Mouse (Mus musculus): ENCODE measurements around the gene Acot1. TPM values are rescaled to one million over a fixed set of nuclear protein-coding genes. Genes with fewer than 3 reads are reported as not detected.

The Acot1 gene
- 10 to 100 TPM; 39.0 to 51.3 TPM for total RNA-seq (2021)
- long read RNA-seq, experiment 1, transcript Acot1-201 (3 exons, 2,272 nt) = major isoform, 28 of 28 reads
- long read RNA-seq, experiment 1, partial matches to known transcripts = 0 of 28 reads
- long read RNA-seq, experiment 1, other reads (novel, unspliced or antisense) = 0 of 28 reads
- long read RNA-seq, experiment 2, transcript Acot1-201 (3 exons, 2,272 nt) = major isoform, 15 of 18 reads
- long read RNA-seq, experiment 2, partial matches to known transcripts = 0 of 18 reads
- long read RNA-seq, experiment 2, other reads (novel, unspliced or antisense) = 2 of 18 reads

DNA sequence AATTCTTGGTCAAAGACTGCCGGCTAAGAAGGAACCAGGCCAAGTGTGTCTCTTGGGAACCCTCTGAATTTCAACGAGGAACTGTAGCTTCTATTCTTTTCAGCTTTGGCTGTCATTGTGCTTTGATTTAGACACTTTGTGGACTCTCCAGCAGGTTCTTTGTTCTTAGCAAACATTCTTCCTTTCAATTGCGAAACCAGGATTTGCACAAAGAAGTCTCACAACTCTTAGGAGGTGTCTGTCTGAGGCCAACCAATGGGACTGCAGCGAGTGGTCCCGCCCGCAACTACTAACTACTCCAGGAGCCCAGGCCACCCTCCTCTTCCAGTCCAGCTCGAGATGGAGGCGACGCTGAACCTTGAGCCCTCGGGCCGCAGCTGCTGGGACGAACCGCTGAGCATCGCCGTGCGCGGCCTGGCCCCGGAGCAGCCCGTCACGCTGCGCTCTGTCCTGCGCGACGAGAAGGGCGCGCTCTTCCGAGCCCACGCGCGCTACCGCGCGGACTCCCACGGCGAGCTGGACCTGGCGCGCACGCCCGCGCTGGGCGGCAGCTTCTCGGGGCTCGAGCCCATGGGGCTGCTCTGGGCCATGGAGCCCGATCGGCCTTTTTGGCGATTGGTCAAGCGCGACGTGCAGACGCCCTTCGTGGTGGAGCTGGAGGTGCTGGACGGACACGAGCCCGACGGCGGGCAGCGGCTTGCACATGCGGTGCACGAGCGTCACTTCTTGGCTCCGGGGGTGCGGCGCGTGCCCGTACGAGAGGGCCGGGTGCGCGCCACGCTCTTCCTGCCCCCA, at the start of gene Acot1:
Gene Acot1 (plus strand): TSS at position 320 of the 795 bp plus-strand sequence.
- DNase-seq = peak; percentile 83 to 87

DNA sequence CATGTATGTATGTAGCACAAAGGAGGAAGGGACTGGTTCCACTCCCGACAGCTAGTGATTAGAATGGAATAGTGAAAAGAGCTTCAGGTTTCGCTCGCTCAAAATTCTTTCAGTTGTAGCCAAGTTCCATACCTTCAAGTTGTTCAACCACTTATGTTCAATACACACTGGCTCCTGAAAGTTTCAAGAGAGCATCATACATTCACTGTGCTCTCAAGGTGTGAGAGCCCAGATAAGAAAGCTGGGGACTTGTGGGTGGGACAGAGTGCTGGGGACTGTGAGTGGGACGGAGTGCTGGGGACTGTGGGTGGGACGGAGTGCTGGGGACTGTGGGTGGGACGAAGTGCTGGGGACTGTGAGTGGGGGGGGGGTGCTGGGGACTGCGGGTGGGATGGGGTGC, 44.1 kb upstream of the Acot1 start:
- no peak for DNase-seq

DNA sequence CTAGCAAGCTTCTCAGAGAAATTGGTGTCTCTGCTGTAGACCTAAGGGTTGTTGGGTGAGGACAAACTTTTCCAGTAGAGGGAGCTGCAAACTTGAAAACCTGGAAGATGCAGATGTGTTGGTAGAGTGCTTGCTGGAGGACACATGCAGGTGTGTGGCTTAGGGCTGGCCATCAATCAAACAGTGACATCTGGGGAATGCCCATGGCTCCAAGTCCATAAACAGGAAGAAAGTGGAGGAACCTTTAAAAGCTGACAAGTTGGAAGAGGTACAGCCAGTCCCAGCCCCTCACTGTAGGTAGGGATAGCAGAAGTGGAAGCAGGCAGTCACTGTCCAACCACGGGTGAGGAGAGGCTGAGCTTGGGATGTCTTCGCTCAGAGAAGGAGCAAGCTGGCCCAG, 37.2 kb upstream of the Acot1 start:
- DNase-seq = peak; percentile 48 to 75

DNA sequence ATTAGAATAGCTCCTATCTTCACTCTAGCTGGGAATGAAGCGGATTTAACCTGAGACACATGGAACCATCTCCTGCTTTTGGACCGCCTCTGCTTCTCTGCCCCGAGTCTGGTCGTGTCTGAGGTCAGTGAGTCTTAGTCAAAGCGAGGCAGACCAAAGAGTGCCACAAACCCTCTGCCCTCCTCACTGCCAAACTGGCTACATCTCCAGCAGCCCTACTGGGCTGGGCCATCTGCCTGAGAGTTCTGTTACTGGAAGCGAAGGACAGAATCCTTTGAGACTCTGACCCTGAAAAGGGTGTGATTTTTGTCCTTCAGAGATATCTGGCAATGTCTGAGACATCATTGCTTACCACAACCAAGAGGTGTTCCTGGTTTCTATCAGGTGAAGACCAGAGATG, 30.4 kb upstream of the Acot1 start:
- DNase-seq = no peak

DNA sequence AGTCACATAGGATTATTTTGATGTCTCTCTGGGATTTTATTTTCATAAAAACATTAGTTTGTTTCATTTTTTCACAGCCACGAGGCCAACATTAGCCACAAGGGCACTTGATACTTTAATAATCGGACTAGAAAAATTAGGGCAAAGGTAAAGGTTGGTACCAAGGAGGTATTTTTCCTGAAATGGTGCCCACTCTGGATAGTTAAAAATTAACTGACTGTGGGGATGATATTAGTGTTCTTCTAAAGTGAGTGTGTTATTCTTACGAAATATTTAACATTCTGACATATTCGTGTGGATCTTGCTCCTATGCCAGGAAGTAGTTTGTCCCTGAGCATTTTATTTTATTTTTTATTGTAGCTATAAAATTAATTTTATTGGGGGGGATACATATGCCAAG, 27.7 kb upstream of the Acot1 start:
- DNase-seq = no peak

DNA sequence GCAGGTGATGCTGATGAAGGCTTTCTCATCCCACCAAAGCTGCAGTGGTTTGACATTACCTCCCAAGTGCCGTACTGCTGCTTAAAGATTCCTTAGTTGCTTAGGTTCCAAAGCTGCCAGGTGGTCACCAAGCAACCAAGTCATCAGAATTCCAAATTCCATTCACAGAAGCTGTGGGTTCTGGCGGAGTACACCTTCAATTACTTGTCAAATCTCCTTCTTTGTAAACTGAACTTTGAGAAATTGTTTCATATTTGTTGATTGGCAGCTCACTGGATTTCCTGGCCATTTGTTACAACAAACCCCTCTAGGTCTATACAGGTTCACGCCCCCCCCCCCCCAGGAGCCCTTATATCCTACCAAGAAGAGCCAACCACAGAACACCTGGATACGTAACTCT, 24.5 kb upstream of the Acot1 start, which contains the start of gene Heatr4:
Gene Heatr4 (minus strand): TSS at position 101 of the 400 bp plus-strand sequence.
- no peak for DNase-seq

DNA sequence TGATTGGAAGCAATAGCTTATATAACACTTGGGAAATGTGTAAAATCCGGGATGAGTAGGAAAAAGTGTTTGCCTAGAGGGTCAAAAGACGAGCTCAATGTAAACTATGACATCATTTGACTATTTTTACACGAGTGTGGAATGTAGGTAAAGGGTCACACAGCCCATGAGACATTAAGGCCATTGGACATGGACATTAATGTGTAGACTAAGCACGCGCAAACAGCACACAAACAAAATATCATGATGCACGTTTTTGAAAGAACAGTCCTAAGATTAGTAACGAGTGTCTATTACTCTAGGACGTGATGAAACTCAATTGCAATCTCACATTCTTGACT, 22.1 kb upstream of the Acot1 start:
- DNase-seq = no peak

DNA sequence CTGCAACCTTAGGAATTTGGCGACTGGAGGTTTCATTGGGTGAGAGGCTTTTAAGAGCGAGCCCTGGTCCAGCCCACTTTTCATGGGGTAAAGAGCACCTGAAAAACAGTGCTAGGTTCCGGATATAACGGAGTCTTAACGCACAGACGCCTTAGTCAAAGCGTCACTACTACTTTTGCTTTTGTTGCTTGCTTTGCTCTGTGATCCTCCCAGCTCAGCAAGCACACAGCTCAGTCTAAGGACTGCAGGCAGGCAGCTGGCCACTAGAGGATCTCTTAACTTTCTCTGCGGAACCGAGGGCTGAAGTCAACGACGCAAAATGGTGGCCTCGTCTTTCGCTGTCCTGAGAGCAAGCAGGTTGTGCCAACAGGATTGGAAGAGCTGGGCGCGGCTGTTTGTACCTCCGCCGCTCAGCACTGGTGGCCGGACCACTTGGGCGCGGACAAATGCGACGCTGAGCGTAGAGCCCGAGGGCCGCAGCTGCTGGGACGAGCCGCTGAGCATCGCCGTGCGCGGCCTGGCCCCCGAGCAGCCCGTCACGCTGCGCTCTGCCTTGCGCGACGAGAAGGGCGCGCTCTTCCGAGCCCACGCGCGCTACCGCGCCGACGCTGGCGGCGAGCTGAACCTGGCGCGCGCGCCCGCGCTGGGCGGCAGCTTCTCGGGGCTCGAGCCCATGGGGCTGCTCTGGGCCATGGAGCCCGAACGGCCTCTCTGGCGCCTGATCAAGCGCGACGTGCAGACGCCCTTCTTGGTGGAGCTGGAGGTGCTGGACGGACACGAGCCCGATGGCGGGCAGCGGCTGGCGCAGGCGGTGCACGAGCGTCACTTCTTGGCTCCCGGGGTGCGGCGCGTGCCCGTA, 21.5 kb upstream of the Acot1 start, which contains the start of gene Acot2:
Gene Acot2 (plus strand): TSS at position 279 of the 859 bp plus-strand sequence.
- DNase-seq = peak; percentile 87 to 88

DNA sequence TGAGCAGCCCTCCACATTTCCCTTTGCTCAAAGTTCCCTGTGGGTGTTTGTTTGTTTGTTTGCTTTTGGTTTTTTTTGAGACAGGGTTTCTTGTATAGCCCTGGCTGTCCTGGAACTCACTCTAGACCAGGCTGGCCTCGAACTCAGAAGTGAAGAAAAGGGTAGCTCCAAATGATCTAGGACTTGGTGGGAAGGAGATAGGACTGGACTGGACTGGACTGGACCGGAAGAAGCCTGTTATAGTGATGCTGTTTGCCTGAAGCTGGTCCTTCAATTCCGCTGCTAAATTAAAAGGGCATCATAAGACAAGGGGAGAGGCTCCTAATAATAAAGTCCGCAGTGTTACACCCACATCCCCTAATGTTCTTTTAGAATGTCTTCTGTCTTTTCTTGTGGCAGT, 20.8 kb upstream of the Acot1 start:
- no peak for DNase-seq

DNA sequence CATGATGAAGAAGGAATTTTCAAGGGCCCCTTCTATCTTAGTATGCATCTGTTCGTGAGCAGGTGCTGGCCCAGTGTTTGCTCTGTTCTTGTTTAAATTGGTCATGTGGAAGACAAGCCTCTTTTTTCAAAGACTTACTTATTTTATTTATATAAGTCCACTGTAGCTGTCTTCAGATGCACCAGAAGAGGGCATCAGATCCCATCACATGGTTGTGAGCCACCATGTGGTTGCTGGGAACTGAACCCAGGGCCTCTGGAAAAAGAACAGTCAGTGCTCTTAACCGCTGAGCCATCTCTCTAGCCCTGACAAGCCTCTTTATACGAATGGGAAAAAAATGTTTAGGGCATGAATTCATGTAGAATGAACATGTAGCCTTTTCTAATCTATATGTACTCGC, 19.9 kb upstream of the Acot1 start:
- DNase-seq = no peak

DNA sequence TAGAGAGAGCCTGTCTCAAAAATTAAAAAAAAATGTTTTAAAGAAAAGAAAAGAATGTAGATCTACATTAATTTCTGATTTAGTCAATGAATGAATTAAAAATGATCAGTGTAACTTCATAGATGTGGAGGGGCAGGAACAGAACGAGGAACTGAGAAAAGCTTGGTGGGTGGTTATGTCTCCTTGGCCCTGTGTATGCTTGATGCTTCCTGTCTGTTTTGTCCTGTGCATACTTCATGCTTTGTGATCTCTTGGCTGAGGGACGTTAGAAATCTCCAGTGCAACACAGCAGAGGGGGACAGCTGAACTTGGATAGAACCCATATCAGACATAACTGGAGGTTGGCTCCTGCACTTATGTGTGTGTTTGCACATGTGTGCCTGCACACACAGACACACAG, 12.1 kb upstream of the Acot1 start:
- no peak for DNase-seq

DNA sequence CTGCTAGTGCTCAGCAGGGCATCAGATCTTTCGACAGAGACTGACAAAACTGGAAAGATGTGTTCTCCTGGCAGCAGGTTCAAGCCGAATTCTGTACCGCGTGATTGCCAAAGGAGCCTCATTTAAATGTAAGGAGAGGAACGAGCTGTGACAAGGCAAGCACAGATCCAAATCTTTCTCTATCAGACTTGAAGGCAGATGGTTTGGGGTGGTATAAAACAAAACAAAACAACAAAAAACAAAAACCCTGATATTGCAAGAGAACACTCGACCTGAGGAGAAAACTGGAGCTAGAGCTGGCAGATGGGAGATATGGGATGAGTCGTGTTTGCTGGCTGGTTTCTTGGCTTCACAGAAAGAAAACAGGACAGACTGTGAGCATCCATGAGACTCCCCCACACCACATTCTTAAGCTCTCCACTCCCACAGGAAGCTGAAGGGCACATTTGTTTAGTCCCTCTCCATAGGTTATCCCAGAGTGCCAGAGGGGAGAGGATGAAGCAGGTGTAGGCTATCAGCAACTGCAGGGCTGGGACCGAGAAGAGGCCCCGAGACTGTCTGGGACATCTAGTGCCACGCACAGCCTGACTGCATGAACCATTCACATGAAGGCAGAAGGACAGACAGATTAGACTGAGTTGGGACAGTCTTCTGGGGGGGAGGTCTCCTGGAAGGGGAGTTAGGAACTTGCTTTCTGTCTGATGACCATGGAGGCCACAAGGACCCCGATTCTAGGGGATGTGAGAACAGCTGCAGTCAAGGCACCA, 10.8 kb upstream of the Acot1 start:
- no peak for DNase-seq

DNA sequence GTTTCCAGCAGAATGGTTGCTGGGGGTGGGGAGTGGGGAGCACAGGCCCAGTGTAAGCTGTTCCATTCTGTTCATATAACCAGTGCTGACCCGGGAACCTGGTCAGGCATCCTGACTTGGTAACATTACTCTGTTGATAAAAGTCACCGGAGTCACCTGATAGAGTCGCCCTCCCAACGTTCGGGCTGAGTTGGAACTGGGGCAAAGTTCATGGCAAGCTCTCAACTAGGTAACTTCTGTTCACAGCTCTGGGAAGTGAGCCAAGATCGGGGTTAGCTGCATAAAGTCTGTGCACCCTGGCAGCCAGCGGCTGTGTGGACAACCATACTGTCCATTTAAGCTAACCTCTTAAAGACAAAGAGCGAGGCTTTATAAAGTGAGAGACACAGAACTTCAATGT, 10.1 kb upstream of the Acot1 start:
- peak; percentile 85 to 86 for DNase-seq

DNA sequence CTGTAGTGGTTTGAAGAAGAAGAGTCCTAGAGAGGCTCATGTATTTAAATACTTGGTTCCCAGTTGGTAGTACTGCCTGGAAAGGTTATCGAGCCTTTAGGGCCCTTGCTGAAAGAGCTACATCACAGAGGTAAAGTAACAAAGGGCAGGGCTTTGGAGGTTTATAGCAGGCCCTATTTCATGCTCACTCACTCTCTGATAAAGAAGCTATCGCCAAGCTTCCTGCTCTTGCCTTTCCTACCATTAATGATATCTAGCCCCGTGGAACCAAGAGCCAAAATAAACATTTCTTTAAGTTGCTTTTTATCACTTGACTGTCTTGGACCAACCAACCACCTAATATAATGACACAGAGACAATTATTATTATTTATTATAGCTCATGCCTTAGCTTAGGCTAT, 8.9 kb upstream of the Acot1 start:
- no peak for DNase-seq

DNA sequence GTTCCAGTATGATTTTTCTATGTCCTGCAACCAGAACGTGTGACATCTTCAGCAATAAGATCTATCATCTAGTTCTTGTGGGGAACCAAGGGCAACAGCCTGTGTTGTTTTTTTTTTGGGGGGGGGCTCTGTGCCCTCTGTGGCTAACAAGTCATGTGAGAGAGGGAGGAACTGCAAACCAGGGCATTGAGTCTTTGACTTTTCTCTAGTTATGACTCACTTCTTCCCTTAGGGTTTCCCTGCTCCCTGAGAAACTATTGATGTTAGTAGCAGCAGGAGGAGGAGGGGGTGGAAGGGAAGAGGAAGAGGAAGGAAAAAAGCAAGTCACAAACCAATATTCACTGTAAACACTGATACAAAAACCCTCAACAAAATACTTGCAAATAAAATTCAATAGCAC, 5.4 kb upstream of the Acot1 start:
- no peak for DNase-seq

DNA sequence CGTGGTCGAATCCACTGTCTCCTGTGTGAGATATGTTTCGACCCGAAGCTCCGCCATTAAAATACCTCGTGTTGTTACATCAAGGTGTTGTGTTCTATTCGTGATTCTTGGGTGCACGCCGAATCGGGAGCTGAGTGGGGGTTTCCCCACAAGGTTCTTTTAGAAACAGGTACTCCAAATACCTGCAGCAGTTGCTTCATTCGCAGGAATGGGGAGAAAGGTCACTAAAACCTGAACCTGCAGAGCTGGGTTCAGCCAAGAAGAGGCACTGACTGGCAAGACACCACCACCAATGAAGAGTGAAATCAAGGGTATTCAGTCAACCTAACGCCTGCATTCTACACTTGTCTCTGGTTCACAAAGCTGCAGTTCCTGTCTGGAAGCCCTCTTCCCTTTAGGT, 1.0 kb upstream of the Acot1 start:
- no peak for DNase-seq

DNA sequence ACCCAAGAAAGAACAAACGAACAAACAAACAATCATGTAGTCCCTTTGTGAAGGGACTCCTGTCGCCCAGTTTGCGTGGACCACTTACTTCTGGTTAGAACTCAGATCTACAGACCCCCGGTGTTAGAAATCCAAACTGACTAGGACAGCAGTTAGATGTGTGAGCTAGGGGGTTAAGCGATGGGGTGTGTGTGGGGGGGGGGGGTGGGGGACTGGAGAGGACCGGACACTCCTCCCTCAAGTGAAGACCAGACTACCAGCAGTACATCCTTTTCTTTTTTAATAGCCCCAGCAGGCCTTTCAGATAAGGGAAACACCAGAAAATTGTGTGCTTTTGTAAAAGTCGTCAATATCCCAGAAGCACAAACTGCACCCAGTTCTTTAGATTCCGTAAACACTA, 561 bp upstream of the Acot1 start:
- no peak for DNase-seq

DNA sequence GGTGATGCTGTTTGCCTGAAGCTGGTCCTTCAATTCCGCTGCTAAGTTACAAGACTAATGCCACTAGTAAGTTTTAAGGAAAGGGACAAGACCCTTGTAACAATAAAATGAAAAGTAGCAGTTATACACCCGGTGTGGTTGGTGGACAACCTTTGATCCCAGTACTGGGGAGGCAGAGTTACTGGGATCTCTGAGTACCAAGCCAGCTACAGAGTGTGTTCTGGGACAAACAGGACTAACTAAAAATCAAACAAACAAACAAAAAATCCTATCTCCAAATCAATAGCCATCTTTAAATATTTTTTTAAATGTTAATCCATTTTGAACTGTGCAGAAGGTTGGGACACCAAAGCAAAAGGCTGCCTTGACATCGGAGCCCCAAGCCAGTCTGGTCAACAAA, 911 bp downstream of the Acot1 start:
- DNase-seq = no peak

DNA sequence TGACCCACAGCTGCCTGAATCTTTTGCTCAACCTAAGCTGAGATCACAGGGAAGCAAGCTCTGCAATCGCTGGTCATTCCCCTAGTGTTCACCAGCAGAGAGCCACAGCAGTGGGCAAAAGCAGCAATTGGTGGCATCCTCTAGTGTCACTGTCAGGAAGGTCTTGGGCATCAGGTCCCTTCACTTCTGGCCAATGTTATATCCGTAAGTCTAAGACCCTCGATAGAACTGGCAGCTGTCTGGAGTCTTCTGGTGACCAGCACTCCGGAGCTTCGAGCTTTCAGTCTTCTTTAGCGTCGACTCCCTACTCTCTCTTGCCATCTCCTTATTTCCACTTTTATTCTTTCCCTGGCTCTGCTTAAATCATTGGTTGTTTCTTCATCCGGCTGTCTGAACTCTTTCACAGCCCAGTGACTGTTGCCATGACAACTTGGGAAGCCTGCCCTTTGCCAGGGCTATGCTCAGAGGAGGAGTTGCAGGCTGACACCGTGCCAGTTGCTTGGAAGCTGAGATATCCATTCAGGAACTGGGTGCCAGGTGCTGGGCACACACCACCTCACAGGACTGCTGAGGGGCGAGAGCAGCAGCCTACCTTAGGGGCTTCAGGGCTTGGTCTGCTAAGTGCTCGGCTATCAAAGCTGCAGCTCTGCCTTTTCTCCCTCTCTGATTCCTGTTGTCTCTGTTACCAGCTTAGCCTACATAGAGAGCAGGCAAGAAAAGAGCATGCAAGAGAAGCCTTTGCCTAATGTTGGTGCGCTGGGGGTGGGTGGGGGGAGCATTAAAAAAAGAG, 2.2 kb downstream of the Acot1 start:
- DNase-seq = peak; percentile 71 to 77

DNA sequence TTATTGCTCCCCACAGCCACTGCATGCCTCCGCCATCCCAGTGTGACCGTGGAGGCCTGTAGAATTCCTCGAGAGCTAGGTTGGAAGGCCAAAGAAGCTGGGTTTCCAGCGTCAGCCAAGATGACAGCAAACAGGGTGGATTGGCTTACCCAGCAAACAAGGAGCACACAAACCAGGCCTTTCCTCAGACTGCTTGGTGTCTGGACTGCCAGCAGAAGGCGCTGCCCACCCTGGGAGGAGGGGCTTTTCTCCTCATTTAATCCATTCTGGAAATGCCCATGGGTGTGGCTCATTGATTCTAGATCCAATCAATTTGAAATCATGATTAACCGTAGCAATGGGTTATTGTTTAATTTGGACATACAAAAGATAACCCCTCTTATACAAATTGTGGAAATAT, 3.8 kb downstream of the Acot1 start:
- DNase-seq = no peak

DNA sequence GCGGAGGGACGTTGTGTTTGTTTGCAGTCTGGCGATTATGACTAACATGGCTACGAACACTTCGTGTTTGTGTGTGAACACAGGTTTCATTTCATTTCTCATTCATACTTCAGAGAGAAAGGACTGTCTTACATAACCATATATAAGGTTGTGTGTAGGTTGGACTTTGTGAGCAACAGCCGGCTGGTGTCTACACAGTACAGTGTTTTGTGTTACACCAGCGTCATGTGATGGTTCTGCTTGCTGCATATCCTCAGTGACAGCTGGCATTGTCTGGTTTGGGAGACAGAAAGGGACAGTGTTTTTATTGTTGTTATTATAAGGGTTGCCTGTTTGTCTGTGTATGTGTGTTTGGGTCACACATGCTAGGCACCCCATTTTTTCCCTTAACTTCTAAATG, 4.4 kb downstream of the Acot1 start:
- no peak for DNase-seq

Data from heart, adult 18-20 months (tissue).